Mouse (Mus musculus) mature B cell (primary cell): Measurements from ENCODE around the gene Srpx.

Source experiments
- in situ Hi-C: fragments of 300-500 bp; cut with MboI; formaldehyde crosslinking; loops from 2 replicates; pipeline ENCODE4 v1.14.3; 2019

Gene Srpx

DNA sequence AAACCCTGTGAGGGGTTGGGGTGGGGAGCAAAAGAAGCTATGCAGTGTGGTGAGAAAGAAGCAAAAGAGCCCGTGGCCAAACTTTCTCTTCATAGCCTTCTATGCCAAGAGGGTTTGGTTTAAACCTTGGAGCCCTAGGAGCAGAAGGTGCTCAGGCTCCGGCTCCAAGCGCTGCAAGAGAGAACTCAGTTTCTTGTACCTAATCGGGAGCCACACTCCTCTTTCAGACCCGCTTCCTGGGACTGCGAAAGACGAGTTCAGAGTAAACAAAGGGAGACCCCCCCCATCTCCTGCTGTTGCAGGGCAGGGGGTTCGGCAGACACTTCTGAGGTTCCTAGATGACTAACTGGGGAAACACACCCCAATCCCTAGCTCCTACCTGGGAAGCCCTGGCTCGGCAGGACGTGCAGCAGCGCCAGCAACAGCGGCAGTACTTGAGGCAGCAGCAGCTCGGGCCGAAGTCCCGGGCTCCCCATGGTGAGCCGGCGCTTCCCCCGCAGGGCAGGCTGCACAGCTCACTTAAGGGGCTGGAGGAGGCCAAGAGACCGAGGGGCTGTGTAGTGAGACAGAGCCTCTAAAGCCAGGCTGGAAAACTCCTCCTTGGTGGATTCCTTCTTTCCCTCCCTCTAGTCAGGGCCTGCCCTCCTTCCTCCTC is at the start of gene Srpx:
Srpx (minus strand) TSS at position 645 of the 655 bp plus-strand sequence.
- in situ Hi-C loops: no loop called here

DNA sequence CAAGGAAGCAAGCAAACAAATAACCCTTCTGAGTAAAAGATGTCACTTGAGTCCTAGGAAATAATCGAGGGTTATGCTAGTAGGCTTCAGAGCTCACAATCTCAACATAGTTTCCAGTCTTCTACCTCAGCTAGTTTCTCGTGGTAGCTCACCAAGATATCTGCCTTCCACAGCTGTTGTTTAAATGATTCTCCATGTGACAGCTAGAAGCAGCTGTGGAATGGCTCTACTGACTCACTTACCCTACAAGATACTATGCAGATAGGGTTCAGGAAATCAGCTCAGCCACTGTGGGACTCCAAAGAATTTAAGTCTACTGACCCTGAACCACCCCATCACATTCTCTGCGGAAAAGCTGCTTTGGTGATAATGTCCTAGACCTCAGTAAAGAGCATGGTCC is 34.9 kb upstream of the Srpx start:
- in situ Hi-C loops: no loop called here

DNA sequence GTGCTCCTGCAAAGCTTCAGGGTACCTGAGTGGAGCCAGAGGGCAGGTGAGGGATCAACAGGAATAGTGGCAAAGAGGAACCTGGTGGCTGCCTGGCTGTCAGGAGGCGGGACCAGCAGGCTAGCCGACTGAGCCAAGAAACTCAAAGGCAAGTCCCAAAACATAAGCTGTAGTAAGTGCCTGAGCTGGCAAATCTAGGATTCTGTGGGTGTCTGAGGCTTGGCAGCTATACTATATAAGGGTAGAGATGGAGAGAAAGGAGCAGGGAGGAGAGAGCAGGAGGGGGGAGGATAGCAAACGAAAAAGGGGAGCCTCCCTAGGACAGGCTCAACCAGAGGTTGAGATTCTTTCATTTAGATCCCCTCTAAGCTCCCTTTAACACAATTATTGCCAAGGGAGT is 1.7 kb downstream of the Srpx start:
- in situ Hi-C loops: no loop called here

DNA sequence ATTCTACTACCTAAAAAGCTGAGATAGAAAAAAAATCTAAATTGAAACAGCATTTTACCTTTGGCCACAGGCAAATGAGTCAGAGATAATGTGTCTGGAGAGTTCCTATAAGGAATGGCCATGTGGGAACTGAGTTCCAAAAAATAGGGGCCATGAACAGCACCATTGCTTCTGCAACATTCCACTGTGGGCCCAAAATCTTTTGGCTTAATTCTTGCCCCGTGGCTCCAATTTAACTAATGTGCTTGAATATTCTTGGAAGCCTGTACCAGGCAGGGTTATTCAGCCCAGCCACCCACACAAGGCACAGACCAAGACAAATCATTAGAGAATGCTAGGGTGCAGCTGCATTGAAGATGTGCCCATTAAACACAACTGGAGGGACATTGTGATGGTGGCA is 6.8 kb downstream of the Srpx start:
- in situ Hi-C loops: no loop called here

DNA sequence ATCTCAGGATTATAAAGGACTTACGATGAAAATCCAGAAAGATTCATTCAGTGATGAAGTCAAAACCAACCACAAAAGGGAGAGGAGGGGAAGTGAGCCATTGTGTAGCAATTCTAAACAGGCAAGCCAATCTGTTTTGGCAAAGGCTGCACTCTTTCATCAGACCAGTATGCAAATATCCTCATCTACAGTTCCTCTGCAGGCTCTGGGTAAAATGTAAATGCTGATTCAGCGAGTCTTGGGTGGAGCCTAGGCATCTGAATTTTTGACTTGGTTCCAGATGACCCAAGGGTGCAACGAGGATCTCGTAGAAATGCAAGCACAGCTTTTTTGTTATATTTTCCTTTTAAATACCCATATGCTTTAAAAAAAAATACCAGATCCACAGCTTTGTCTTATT is 9.0 kb downstream of the Srpx start:
- in situ Hi-C loops: no loop called here

DNA sequence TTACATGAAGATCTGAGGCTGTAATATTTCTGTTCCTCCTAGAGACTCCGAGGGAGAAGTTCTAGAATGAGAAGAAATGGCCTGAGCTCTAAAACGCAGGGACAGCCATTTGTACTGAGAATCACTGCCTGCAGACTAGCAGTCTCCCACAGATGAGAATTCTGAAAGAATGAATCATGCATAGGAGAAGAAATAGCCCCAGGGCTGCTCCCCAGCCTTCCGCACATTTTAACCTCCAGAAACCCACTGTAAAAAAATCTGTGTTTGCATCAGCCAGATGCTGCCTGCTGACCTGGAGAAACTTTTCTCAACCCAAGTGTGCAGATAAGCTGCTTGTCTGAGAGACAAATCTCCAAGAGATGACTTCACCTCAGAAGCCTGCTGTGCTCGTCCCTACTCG is 12.0 kb downstream of the Srpx start:
- in situ Hi-C loops: no loop called here

DNA sequence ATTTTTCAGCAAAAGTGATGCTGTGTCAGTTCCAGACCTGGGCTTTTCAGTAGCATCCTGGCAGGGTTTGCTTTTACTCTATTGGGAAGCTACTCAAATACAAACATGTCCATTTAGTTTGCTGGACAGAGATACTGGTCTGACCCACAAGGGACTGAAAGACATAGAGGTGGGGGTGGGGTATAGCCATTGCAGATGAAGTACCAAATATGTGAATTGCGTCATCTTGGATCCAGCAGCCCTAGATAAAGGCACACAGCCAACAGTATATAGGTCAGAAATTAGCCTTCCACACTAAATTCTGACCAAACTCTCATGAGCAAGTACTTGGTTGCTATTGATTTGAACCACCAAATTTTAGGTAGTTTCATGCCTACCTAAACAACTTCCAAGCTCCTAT is 14.8 kb downstream of the Srpx start:
- in situ Hi-C loops: no loop called here

DNA sequence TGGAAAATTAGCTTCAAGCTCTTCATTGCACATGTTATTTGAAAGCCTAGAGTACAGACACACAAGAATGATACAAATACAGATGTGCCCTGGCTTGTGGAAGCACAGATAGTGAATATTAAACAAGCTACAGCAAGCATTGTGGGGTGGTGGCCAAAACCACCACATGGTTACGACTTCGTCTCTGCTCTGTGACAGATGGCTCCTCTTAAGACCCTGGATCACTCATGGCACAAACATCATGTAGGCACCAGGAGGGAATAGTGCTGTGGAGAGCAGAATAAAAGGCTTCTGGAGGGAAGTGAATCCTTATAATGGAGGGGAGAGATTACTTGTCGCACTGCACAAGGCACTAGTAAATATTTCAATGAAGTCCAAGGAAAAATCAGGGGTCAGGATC is 21.7 kb downstream of the Srpx start:
- in situ Hi-C loops: no loop called here

DNA sequence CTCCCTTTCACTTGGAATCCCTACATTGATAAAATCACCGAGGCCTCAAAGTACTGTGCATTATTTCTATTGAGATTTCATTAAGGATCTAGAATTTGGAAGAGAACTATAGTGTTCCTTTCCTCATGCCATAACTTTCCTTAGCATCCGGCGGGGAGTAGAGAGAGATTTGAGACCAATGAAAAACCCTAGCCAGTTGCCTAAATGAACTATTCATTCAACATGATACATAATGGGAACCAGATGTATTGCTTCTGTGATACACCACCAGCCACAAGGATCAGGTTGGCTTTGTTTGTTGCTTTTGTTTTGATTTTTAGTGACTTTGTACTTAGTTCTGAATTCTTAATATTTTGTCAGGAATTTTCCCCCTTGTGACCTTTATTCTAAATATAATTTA is 37.1 kb downstream of the Srpx start:
- in situ Hi-C loops: no loop called here

DNA sequence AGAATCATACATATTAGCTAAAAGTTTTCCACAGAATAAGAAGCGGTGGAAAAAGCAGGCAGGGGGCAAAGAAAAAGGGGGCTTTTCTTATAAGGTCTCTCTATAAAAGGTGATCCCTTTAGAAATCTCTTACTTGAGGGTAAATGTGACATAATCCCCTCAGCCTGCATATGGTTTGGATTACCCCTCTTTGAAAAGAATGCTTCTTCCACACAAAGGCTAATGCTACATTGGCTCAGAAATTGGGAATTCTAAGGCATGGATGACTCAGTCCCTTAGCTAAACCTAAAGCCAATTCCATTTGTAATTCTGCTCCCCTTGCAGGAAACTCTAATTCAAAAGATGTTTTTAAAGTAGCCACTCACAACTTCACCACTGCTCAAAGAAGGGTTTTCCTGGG is 37.5 kb downstream of the Srpx start:
- in situ Hi-C loops: no loop called here

DNA sequence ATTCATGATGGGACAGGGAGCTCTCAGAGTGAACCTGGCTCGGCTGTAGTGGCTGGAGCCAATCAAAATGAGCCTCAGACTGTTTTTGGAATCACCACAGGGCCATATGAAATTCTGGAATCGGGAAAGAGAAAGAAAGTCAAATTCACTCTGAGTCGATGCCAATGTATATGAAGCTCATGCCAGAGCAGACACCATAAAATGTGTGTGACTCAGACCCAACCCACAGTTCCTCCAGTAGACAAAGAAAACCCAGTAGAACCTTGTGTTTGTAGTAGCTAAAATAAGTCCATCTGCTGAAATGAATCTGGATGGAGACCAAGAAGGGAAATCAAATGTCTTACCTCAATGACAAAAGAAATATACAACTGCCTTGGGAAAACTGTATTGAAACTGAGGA is 43.5 kb downstream of the Srpx start:
- in situ Hi-C loops: no loop called here

DNA sequence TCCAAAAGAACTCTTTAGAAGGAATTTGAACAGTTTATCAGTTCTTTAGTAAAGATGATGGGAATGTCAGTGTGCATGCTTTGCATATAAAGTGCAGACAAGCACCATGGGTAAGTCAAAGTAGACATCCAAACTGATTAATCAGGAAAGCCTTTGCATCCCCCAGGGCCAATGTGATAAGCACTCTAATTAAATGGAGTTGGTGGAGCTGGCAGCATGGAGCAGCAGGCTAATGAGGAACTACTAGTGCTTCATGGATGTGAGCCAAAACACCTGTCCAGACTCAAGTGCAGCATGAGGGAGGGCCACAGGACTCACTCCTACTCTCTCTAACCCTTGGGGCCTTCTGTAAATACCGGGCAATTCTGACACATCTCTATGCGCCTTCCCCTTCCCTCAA is 46.0 kb downstream of the Srpx start:
- in situ Hi-C loops: no loop called here

DNA sequence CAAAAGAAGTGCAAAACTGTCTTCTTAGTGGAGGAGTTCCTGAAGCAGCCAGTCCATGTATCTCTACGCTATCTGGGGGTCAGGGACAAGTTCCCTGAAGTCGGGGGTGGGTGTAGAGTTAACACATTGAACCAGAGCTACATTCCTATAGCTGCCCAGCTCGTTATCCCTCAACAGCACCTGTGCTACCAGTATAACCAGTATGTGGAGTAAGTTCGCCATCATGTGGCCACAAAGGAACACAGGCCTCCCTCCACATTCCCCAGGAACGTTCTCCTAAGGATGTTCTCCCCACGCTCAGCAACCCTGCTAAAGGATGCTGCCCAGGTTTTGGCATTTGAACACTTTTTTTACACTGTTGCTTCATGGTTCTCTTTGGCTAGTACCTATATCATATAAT is 46.8 kb downstream of the Srpx start:
- in situ Hi-C loops: no loop called here

DNA sequence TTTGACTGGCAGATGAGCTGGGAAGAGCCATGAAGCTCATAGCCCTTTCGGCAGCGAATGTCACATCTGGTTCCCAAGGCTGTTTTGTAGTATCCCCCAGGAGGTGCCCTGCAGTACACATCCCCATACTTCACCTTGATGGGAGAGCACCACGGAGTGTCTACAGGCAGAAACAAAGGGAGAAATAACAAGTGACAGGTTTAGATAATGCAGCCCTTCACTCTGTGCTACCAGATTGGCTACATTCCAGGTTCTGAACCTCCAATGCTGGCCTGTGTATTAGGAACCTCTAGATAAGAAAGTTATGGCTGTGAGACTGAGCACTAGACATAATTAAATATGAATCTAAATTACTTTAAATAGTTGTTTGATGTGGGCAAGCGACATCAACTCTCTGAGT is 48.1 kb downstream of the Srpx start:
- in situ Hi-C loops: no loop called here

DNA sequence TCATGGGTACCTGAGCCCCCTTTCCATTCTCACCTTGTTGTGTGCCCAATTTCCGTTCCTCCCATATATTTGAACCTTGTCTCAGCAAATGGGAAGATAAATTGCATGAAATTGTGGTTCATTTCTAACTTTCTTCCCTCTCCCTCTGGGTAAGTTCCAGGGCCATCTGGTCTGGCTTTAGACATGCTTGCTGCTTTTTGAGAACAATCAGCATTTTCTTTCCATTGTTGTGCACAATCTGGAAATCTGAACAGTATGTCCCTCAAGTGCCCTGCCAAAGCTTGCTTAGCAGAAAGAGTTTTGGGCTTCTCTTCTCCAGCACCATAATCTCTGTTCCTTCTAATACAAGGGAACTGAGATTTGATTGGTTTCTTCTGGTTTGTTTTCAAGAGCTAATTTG is 53.7 kb downstream of the Srpx start:
- in situ Hi-C loops: no loop called here

DNA sequence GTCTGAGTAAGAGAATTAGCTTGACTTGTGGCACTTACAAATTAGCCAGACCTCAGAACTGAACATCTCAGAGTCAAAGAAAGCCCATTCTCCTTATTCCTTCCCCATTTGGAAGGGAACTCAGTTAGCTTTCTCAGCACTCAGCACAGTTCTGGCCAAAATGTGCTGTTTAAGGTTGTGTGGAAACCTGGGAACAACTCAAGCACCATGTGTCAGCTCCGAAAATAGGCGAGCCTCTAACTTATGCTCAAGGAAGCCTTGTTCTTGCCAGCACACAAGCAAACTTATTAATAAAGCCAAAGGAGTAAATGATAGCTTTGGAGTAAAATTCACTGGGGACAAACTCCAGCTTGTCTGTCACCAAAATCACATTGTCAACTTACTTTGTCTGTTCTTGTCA is 54.1 kb downstream of the Srpx start:
- in situ Hi-C loops: no loop called here

DNA sequence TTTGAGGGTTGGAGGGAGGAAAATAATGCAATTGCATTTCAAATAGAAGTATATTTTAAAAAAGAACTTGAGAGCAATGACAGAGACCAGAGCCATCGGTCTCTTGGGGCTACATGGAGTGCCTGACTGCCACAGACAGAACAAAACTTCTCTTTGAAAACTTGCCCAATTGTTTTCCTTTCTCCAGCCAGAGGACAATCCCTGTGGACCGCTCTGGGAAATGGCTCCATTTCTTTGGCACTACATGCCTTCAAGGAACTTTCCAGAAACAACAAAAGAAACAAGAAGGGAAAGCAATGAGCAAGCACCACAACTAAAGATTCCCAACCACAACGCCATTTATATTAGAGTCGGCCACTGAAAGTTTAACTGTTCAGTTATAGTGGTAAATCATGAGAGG is 55.3 kb downstream of the Srpx start:
- in situ Hi-C loops: no loop called here

DNA sequence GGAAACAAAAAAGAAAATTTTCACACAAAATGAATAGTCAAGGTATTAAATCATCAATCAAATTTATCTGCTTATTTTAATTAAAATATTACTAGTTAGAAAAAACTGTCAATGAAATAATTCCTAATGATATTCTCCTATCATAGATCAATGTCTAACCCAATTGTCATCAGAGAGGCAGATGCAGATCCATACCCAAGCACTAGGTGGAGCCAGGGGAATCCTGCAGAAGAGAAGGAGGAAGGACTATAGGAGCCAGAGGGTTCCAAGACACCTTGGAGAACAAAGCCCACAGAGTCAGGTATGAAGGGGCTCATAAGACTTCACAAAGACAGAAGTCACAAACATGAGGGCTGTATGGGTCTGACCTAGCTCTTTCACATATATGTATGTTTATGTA is 82.8 kb downstream of the Srpx start:
- in situ Hi-C loops: no loop called here

DNA sequence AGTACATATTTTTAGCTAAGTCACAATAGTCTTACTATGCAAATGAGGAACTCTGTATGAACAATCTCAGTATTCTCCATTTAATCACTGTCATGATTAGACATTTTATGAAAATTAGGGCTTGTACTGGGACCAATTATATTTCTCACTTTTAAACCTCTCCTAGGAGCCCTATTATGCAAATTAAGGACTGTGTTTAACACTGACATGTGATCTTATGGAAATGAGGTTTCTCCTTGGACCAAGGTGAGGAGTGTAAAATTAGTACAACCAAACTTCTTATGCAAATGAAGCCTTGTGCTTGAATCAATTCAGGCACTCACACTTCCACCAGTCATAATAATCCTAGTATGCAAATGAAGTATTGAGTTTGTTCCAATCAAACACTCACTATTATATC is 107.3 kb downstream of the Srpx start:
- in situ Hi-C loops: no loop called here

DNA sequence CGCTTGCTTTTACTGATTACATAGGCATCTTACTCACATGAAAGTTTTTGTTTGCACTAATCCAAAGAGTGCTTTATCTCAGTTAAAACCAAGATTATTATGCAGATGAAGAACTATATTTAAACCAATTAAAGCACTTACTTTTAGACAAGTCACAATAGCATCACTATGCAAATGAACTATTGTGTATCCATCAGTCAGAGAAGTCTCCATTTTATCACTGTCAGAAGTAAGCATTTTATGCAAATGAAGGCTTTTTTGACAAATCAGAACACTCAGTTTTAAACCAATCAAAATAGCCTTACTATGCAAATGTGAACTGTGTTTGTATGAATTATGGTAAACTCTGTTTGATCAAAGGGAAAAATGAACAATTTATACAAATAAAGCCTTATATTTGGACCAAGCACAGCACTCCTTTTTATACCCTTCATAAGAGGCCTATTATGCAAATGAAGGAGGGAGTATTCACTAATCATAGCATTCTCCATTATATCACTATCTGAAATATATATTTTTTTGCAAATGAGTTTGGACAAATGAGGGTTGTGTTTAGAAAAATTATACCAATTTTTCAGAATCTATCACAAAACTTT is 109.7 kb downstream of the Srpx start:
- in situ Hi-C loops: no loop called here

DNA sequence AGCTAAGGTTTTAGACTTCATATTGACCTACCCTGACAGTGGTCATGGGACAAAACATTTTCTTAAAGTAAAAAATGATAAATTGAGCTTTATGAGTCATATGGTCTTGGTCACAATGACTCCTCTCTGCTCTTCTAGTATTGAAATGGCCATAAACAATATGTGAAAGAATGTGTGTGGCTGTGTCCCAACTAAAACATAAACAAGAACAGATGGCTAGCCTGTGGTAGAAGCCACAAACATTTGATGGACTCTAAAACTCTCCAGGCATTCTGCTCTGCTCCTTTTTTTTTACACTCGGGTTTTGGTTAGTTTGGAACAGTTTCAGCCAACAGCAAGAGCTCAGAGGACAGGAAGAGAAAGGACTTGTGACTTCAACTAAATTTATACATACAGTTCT is 111.6 kb downstream of the Srpx start:
- in situ Hi-C loops: no loop called here

DNA sequence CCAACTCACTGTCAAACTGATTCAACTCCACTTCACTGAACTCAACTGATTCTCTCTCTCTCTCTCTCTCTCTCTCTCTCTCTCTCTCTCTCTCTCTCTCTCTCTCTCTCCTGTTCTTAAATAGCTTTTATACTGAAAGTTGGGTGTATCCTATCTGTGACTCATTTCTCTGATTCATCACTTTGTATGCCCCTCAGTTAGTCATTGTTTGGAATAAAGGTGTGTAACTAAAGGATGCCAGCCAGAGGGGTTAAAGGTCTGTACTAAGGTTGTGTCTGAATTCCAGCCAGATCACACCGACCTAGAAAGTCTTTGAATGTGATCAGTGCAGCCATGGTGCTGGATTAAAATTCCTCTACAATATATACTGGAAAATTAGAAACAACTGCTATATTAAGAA is 116.8 kb downstream of the Srpx start:
- in situ Hi-C loops: no loop called here
